Mouse (Mus musculus) stomach, postnatal 0 days (tissue): ENCODE measurements around the gene Gal.

Experiments
- CTCF ChIP-seq: IDR thresholded peaks from 2 replicates; pipeline ENCODE4 v1.5.1; 2016; ENCODE audit warnings: antibody characterized with exemption, low read depth, mild to moderate bottlenecking, moderate library complexity
- EP300 ChIP-seq: optimal IDR thresholded peaks from 2 replicates; pipeline ENCODE3; 2016; ENCODE audit warnings: antibody characterized with exemption

GRCm38 (mm10) chr19:3375945-3376495 lies 38.3 kb downstream of the Gal start:
- TF ChIP-seq CTCF: no peak
- TF ChIP-seq EP300: no peak
